Mouse (Mus musculus): ENCODE results near the gene Nrde2.

- TF ChIP-seq CTCF (IDR thresholded peaks at IDR 0.05; ENCODE audit: borderline replicate concordance, insufficient read depth, low read depth, low read length), result no peak
- no peak for TF ChIP-seq POLR2A (IDR thresholded peaks at IDR 0.05; ENCODE audit: borderline replicate concordance, insufficient read depth, low read length)
Measured at GRCm38 (mm10) chr12:100079636-100080286, 79.7 kb downstream of the Nrde2 start.

Measured in cerebellum, adult 2 months (tissue).